Mouse (Mus musculus) adrenal gland, adult (tissue): ENCODE measurements around the gene Mpped2.

ENCODE experiments used
- DNase-seq, 2 experiments: peaks; one replicate each; pipeline ENCODE4 v3.0.0; 2022 to 2023; ENCODE audit warnings: low spot score in 1 of 2; ENCODE audit not compliant: inconsistent age in 2 of 2

The Mpped2 gene

DNA sequence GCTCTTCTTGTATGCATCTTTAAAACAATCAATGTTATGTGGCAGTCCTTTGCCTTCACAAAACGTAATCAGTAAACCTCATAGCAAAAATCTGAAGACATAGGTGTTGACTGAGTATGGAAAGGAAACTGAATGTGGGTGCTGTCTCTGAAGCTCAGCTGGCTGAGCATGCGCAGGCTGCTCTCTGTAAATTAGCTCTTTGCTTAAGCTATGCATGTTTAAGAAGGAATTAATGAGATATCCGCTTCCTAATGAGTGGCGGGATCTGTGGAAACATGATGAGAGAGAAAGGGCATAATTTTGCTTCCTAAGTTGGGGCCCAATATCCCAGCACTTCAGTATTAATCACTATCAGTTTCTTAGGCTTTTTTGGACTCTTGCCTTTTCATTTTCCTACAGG lies 51.0 kb downstream of the Mpped2 start:
- no peak for DNase-seq

DNA sequence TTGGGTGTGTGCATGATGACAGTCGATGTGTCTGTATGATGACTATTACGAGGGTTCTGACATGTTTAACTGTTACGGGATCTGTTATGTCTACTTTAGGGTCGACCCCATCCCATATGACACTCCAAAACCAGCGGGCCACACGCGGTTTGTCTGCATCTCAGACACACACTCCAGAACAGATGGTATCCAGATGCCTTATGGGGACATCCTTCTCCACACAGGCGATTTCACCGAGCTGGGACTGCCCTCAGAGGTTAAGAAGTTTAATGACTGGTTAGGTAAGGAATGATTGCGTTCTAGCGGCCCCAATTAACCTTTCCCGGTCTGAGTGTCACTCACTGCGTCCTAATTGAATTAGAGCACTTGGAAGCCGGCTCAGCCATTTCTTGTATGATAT lies 51.5 kb downstream of the Mpped2 start:
- DNase-seq, result no peak

DNA sequence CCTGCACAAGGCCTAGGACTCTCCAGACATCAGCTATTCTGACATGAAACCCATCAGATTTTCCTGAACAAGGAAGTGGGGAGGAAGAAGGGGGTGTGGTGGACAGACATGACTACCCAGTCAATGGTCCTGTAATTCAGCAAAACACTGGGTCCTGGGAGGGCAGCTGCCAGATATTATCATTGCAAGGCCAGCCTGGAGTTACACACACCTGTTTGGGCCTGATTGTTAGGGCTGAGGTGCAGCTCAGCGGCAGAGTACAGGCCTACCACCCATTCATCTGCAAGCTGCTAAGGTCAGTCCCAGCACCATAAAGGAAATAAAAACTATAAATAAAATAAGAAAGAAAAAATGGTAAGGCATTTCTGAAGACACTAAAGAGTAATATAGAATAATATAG lies 52.3 kb downstream of the Mpped2 start:
- DNase-seq, result no peak

DNA sequence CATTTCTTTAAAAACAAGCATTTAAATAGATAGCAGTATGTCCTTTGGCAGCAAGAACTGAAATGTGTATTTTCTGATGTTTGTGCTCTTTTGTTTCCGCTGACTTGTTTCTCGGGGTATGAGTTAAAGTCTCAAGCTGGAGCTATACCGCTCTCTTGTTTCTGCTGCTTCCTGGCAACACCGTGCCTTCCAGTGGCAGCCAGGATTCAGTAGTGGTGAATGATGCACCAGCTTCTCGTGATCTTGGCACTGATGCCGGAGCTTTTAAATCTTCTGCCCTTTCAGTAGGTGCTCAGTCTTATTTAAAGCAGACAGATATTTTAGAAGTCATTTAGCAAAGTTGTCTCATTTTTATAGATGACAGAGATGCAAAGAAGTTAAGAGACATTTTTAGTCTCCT lies 53.1 kb downstream of the Mpped2 start:
- DNase-seq, result peak in 1 of 2 experiments; percentile 54

DNA sequence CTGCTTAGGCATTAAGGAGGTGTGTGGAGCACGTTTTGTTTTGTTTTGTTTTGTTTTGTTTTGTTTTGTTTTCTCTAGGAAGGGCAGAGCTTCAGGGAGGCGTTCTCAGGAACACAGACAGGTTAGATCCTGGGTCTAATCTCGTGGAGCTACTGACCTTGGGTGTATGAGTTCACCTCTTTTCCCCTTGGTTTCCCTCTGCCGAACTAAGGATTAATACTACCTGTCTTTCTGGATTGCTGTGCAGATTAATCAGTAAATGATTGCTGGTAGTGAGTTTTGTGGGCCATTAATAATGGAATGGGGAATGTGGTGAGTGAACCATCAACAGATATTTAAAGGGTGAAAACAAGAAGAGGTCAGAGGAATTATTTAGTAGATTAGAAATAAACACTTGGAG lies 53.8 kb downstream of the Mpped2 start:
- DNase-seq, result no peak

DNA sequence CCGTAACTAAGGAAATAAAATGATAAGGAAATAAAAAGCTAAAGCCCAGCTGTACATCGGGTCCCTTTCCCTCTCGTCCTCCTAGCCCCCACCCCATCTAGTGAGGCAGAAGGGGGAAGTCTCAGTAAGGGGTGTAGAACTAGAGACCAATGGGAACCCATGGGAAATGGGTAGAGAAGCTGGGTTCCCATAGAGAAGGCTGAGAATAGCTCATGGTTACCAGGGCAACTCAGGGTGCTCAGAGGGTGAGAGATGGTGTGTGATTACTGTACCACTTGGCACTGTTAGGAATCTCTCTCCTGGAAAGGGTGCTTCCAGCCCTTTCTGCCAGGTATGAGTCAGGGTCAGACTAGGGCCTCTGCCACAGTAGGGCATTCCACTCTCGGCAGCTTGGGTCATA lies 54.3 kb downstream of the Mpped2 start:
- no peak for DNase-seq

DNA sequence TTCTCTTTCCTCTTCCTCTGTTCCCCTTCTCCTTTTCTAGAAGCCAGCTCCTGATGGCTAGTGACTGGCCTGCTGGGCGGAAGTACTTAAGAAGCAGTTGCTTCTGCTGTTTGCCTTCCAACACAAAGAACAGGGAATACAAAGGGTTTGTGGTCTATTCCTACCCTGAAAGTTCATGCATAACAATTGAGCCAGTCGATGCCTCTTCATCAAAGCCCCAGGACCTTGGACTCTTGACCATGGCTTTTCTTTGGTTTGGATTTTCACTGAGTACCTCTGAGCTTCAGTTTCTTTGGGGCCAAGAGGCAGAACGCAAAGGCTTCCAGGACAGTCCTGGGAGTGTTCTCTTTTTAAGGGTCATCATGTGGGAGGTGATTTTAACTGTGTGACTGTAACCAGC lies 57.8 kb downstream of the Mpped2 start:
- no peak for DNase-seq

DNA sequence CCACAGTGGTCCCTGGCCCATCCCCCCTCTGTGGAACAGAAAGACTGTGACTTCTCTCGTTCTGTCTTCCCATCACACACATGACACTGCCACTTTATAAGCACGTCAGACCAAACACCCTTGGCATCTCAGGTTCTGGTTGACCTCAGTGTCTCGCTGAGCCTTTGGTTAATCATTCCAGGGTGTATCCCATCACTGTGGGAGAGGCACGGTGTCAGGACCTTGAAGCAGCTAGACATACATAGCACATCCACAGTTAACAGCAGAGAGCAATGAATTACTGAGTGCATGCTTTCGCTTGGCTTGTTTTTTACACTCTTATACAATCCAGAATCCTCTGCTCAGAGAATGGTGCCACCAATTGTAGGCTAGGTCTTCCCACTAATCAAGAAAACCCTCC lies 60.6 kb downstream of the Mpped2 start:
- DNase-seq, result no peak

DNA sequence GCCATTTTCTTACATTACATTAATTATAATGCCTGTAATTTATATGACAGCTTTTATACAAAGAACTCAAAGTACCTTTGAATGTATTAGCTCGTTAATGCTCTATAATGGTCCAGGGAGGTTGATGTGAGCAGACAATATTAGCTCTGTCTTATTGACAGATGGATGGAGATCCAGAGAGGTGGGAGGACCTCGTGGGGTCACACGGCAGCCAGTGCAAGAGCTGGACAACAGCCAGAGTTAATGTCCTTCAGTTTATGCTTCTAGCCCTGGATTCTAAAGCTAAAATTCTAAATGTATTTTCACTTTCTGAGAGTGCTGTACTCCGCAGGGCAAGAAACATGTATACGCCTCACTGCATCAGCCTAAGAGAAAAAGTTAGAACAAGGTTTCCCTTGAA lies 61.6 kb downstream of the Mpped2 start:
- DNase-seq, result no peak

DNA sequence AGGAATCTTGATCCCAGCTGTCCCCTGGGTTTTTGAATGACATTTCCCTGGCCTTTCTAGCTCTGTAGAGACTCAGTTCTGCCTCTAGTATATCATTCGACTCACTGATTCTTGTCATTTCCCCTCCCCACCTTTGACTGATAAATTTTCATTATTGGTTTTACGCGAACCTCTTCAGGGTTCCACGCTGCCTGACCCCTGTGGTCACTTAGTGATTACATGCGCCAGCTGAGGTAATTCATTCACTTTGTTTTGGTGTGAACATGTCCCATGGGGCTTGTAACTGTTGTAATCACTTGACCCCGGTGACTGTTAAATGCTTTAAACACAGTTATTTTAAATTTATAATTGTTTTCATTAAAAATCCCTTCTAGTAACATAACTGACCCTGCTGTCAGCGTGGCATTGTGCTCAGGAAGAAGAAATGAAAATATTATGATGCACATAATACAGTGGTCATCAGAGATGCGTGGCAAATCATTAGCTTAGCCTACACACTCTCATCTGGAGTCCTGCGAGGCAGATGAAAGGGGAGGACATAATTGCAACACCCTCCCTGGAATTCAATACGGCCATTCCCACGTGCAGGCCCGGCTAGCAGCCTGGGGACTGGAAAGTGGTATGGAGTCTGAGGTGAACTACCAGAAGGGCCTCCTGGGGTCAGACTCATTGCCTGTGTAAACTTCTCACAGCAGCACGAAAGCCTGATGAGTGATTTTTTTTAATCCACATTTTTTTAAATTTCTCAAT lies 63.5 kb downstream of the Mpped2 start:
- no peak for DNase-seq

DNA sequence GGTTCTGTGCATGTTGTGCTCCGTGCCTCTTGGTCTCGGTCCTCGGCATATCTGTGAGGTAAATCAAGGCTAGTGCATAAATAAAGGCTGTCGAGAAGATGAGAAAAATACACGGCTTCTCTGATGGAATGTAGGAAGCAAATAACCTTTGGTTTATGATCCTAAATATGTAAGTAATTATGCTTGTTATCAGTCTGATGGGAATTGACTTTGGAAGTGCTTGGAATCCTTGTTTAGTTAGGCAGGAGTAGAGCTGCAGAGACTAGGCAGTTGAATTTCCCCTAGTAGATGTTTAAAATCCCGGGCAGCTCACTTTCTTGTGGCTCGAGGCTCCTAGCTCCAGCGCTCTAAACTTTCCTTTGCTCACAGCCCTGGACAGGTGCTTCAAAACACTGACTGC lies 69.9 kb downstream of the Mpped2 start:
- DNase-seq, result no peak

DNA sequence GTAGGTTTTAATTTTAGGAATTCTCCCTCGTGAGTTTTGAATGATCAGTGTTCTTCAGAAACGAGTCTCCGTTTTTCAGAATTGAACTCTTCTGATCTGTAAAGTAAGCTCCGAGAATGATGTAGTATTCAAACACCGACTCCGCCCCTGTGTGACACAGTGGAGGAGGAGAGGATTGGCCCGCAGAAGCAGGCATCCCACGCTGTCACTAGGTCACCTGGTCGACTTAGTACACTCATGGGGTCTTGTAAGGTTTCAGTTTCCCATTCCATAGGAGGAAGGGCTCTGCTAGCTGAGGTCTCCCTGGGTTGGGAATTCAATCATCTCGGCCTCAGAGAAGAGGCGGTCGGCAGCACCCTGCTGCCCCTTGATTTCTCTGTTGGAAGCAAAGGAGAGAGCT lies 76.2 kb downstream of the Mpped2 start:
- DNase-seq, result no peak

DNA sequence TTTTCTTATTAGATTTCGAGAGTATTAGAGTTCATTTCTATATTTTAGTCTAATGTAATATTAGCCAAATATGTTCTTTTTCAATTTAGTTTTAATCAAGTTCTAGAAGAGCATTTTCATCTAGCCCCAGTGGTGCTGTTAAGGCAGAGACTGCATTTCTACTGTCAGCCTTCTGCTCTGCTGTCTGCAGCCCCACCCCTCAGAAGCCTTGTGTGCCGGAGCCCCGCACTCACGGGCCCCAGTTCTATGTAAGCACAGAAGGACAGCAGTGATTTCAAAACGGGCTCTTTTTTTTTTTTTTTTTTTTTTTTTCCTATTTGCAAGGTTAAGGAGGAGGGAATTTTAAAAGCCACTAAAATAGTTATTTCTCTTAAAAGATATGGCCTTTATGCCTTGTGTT lies 79.6 kb downstream of the Mpped2 start:
- DNase-seq, result no peak

DNA sequence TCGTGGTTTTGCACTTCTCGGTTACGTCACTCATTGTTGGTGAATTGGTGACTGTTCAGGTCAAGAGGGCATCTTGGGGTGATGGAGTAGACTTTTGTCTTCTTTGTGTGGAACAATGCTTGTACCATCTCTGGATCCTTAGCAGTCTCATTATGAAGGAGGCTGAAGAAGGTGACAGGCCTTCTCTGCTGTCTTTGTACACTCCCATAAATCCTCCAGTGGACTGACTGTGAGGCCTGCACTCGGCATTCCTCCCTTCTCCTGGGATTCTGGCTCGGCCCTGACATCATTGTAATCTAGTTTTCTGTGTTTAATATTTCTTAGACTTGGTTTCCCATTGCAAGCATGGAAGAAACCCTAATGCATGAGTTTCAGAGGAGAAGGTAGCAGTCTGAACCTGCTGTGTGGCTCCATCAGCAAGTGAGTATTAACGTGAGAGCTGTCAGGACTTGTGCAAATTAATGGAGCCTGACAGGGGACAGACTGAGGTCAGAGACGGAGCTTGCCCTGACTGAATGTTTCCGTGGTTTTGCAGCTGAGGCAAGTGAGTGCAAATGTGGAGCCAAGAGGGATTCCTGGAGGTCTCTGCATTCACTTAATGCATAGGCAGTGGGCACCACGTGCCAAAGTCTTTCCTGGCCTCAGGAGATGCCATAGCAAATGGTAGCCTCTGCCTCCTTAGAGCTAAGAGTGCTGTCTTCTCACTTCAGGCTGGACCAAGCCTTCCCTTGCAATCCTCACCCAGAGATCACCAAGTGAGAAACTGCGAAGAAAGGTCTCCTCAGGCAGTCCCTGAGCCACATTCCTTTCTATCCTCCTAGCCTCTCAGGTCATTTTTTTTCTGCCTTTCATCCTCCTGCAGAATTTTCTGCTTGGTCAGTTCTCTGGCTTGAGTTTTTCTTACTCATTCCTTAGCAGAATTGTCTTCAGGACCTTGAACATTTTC lies 81.5 kb downstream of the Mpped2 start:
- DNase-seq, result no peak

DNA sequence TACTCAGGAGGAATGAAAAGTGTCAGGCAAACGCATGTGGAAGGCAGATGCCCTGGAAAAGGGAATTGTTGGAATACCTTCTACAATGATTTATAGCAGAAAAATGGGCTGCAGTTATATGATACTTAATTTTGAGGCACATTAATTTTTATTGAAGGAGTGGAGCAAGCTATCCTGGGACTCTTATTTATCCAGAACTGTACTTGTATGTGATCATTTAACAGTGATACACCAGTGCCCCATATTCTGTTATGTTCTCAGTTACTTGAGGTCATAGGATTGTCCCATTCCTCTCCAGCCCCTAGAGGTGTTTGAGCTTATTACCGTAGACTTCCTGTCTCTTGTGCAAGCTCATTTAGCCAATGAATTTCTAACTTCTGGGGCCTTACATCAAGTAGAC lies 82.9 kb downstream of the Mpped2 start:
- no peak for DNase-seq

DNA sequence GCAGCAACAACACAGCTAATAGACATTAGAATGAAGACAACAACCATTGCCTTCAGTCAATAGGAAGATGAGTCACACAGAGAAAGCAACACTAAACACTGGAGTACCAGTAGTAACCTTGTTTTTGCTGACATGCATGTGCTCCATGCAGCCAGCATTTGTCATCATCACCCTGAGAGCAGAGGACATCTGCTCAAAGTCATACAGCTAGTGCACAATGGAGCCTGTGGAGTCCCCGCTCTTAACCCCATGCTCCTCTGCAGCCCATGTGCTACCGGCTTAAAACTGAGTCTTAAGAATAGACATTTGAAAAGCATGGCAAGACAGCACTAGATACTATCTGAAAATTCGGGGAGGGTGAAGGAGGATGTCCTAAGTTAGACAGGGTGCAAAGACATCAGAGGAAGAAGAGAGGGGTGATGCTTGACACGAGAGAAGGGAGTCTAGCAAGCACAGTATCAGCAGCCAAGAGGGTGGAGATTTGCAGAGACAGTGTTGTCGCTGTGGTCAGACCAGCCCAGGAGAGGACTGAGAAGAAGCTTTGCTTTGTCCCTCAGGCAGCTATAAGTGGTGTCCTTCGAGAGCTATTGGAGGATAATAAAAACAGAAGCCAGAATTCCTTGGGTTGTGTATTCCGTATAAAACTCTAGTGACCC lies 85.9 kb downstream of the Mpped2 start:
- peak in 1 of 2 experiments; percentile 38 for DNase-seq

DNA sequence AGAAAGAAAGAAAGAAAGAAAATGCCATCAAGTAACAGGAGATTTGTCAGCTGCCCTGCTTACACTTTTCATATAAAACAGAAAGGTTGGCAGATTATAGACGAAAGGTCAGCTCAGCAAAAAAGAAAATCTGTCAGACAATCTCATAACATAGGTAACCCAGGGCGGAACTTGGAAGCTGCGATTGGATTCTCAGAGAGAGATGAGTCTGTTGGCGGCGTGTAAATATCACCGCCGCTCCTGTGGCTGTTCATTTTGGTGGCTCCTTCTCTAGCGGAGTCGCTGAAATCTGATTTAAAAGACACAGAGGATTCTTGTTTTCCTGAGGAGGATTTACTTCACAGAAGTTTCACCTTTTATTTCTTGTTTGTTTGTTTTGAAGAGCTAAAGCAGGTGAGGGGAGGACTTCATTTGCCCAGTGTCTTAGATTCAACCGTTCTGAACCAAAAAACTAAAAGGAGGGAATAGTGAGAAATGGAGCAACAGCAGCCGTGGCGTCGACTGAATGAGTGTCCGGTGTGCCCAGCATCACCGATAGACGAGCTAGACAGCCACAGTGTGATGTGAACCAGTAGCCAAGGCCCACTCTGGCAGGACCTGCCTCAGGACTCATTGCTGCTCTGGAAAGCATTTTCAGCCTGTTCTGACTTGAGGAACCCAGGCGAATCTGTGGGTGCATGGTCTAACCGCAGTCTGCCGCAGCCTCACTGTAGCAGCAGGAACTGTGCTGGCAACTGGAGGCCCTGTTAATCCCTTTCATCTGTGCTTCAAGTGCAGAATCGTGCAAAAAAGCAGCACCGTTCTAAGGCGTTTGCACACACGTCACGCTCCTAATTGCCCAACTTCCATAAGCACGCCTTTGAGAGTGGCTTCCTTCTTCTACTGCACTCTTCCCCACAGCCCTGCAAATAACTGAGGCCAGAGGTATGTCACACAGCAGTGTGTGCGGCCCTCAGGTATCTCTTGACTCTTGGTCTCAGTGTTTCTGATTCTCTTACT lies 88.4 kb downstream of the Mpped2 start:
- DNase-seq, result no peak

DNA sequence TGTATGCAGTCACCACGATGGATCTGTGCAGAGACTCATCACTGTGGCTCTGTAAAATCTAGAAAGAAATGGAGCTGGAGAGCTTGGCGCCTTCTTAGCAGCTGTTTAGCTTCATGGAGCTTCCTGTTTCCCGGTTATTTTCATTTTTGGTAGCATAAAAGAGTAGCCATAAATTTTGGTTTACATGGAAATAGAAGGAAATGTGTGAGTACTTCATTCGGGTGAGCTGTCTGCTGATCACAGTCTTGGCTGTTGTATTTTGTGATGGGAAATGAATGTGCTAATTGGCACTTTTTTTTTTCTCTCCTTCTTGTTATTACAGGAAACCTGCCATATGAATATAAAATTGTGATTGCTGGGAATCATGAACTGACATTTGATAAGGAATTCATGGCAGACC lies 90.2 kb downstream of the Mpped2 start:
- DNase-seq, result no peak

DNA sequence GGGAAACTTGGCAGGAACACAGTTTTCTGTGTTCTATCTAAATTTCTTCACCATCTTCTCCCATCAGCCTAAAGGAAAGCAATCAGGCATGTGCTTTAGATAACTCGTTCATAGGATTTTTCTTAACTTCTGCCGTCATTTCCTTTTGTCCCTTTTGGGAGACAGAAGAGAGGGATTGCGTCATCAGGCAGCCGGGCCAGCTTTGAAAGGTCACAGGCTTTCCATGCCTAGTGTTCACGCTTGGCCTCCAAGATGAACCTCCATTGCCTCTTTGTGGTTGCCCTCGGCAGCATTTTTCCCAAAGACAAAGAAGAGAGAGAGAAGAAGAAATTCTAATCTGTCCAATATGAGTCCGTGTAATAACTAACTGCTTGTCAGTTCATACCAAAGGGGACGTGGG lies 95.0 kb downstream of the Mpped2 start:
- peak; percentile 59 to 86 for DNase-seq

DNA sequence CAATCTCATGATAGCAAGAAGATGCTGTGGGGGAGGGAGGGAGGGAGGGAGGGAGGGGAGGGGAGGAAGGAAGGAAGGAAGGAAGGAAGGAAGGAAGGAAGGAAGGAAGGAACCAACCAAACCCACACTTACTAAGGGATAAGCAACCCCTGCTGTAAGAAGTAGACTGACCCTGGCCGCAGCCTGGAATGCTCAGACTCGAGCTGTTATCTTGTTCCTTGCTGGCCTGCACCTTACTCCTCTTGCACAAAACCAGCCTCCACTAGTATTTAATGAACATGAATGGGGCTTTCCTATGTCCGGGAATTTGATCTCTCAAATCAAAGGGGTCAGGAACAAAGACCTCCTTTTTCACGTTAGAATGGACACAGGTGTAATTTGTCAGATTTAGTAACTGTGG lies 95.5 kb downstream of the Mpped2 start:
- no peak for DNase-seq
